Mouse (Mus musculus) liver, adult (tissue): Measurements from ENCODE around the gene Ltb.

ENCODE experiments used
- GATA4 ChIP-seq: IDR thresholded peaks from 2 replicates; pipeline ENCODE4 v1.6.1; 2014; ENCODE audit warnings: mild to moderate bottlenecking, low read length; ENCODE audit not compliant: insufficient replicate concordance

Gene Ltb

DNA sequence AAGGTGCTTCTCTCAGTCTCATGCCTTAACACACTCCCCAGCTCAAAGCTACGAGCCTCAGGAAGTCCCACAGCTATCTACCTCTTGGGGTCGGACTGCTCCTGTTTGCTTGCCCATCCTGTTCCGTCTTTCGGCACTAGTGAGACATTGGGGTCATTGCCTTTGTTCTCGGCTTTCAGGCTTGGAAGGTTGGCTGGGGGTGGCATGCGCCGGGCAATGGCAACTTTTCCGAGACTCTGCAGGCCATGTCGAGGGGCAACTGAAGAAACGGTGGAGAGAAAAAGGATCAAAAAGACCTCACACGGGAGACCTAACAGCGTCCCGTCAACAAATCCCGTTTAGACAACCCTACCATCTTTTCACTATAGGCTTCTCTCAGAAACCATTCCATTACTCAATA lies 32.1 kb upstream of the Ltb start:
- no peak for TF ChIP-seq GATA4

DNA sequence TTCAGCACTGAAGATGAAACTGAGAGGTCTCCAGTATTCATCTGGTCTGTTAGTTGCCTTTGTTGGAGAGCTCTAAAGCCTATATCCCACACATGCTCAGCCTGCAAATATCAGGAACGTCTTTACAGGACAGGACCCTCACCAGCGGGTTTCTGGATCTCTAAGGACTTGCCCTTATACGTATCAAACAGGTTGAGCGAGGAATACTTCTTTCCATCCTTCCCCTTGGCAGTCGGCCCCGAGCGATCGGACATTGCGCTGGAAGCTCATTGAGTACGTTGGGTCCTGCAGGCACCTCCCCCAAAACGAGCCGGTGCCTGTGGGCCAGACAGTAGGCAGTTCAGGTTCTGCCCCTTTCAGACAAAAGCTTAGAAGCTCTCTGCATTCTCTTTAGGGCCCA lies 31.5 kb upstream of the Ltb start:
- TF ChIP-seq GATA4, result no peak

DNA sequence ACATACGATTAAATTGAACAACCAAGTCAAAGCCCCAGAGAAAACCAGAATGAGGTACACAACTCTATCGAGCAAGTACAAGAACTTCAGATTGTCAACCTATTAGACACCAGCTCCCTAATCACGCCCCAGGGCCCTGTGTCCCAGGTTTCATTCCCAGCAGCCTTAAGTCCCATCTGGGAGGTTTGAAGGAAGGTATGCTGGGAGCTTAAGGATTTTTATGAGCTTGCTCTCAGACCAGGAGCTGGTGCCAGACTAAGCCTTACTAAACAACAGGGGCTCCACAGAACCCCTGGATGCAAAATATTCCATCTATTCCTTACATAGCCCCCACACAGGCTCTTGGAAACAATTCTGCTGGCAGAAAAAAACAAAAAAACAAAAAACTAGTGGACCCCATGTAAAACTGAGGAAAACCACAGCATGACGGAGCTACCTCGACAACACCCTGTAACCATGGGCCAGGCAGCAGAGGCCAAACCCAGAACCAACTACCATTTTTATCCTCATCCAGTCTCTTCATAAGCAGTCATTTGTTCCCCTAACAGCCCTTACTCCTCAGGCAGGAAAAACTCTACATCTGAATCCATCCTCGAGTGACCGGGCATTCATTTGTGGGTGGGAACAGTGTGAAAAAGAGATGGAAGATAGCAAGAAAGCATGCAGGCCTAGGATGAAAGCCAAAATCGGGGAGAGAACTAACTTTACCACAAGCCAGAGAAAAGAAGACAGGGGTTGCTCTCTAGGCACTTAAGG lies 30.7 kb upstream of the Ltb start:
- no peak for TF ChIP-seq GATA4

DNA sequence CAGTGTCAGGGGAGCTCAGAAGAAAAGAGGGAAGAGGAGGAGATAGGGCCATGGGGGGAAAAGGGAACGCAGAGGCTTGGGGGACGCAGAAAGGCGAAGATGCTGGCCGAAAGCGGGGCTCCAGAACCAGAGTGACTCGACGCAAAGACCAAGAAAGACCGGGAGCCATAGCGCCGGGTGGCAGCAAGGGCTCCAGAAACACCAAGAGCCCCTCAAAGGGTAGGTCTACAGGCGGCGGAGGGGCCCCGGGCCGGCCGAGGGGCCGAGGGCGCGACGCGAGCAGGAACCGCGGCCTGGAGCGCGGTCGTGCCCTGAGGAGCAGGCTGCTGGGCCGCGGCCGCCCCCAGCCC lies 30.0 kb upstream of the Ltb start:
- TF ChIP-seq GATA4, result no peak

DNA sequence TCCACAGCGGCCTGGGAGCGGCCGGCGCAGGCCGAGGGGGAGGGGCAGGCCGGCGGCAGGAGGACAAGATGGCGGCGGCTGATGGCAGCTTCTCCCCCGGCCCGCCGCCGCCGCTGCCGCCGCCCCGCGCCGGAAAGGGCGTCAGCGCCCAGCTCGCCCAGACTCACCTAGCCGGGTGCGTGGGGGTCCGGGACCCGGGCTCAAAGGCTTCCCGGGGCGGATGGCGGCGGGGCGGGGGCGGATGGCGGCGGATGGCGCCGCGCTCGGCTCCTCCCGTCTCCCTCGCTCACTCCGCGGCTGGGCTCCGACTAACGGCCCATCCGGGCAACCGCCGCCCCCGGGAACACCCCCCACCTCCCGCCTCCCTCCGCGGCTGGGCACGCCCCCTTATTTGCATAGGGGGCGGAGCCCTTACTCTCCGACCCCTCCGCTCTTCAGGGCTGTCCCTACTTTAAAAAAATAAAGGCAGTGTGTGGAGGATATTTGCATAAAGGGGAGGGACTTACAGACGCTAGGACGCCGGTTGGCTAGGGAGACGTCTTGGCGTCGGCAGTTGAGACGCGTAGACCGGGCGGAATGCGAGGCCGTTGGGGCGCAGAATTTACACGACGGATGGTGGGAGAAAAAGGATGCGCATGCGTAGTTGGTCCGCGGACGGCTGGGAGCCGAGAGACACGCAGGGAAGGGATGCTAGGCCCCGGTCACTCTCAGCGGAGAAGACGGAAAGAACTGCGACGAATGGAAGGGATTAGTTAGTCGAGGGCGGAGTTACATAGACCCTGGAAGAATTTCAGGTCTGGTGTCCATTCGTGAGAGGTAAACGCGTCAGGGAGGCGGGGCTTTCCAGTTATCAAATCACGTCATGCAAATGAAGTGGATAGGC lies 29.4 kb upstream of the Ltb start, which contains the start of gene Prrc2a:
Gene Prrc2a (minus strand): TSS at position 330 of the 883 bp plus-strand sequence.
- TF ChIP-seq GATA4, result peak; percentile 58; the same call in 1 of the 2 replicates

DNA sequence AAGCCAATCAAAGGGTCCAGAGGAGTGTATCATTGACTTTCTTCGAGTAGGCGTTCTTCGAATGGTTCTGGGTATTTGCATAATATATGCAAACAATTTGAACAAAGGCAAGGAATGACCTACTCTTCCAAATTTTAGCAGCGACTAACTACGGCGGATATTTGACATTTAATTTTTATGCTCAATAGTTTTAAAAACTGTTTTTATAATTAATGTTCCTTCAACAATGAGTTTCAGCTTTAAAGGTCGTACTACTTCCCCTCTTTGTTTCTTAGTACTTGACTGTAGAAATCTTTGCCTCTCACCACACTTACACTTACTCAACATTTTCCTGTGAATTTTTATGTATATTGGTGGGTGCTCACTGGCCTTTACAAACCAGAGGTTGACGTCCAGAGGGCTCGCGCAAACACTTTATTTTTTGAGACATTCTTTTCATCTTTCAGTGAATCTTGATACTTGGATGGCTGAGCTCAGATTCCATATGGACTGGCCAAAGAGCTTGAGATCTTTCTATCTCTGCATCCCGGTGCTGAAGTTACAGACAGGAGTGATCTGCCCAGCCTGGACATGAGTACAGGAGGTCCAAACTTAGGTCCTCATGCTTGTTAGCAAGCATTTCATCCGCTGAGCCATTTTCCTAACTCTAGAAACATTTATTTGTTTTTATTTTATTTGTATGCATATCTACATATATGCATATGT lies 28.6 kb upstream of the Ltb start:
- no peak for TF ChIP-seq GATA4

DNA sequence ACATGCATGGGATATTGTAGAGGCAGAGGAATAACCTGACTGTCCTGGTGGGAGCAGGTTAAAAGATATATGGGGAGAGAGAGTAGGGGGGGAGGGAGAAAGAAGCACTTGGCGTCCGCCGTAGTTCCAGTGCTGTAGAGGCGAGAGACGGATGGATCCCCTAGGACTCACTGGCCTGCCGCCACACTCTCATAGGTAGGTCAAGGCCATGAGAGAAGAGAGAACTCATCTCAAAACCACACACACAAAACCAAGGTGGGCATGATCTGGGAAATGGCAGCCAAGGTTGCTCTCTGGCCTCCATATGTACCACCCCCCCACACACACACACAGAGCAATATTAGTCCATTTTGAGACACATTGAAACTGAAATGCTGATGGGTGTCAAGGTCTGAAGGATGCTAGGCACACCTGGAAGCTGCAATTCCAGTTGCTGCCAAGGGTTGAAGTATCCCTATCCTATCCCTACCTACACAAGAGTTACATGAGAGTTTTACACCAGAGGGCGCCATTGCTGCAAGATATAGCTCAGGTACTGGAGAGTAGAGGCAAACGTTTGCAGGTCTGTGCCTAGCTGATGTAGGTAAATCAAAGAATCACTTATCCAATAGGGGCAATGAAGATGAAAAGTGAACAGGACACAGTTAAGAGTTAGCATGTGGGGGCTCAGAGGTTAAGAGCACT lies 27.7 kb upstream of the Ltb start:
- no peak for TF ChIP-seq GATA4

DNA sequence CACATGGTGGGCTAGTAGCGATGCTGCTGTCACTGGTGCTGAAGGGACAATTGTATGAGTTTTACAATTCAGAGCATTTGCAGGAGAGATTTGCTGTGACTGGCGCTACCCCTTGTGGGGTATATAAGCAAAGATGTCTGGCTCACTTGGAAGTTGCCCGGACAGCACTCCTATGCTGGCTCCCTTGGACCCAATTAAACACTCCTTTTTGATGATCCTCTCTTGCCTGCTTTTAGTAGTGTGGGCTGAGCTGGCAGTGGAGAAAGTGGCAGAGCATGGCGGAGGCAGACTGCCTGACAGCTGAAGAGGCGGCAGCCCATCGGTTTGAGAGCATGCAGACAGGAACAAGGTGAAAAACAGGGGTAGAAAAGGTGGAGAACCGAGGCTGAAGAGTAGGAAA lies 26.4 kb upstream of the Ltb start:
- no peak for TF ChIP-seq GATA4

DNA sequence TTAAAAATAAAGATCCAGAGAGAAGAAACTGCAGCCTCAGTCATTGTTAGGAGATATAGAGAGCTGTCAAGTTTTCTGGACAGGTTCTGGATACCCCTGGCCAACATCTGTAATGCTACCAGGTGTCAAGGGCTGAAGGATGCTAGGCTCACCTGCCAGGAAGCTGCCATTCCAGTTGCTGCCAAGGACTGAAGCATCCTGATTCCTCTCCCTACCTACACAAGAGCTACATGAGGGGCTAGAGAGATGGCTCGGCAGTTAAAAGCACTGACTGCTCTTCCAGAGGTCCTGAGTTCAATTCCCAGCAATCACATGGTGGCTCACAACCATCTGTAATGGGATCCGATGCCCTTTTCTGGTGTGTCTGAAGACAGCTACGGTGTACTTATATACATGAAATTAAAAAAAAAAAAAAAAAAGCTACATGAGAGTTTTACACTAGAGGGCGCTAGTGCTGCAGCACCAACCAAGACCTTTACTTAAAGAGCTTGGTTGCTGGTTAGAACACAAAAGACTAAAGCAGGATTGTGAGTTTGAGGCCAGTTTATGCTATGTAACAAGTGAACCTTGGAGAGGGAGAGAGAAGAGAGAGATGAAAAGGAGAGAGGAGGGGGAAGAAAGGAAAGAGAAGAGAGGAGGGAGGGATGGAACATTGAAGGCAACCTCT lies 25.6 kb upstream of the Ltb start:
- no peak for TF ChIP-seq GATA4

DNA sequence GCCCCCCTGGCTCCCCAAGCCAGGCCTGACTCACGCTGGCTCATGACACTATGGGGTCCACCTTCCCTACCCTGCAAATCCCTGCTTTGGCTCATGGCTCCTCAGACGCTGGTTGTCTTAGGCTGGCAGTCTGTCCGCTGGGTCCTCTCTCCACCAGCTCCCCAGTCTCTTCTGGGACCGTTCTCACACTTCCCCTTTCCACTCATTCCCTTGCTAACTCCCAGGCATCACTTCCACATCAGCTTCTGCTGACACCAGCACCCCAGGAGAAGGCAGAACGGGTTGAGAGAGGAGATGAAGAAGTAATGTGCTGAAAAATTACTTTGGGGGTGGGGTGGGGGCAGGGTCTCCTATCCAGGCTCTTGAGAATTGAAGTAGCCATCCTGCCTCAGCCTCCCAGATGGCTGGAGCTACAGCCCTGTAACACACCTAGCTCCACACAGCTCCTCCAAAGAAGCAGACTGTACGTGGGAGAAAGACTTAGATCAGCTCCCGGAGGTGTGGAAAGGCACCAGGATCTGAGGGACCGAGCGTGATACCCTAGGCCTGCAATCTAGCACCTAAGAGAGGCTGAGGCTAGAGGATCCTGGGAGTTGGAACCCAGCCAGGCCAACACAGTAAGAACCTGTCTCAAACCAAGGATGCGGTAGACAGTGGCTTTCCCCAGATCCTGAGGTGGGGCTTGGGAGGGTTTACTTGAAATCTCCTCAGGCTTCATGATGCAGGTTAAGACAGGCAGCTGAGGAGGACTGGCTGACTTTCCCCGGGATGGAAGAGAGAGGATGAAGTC lies 21.6 kb upstream of the Ltb start:
- TF ChIP-seq GATA4, result no peak

DNA sequence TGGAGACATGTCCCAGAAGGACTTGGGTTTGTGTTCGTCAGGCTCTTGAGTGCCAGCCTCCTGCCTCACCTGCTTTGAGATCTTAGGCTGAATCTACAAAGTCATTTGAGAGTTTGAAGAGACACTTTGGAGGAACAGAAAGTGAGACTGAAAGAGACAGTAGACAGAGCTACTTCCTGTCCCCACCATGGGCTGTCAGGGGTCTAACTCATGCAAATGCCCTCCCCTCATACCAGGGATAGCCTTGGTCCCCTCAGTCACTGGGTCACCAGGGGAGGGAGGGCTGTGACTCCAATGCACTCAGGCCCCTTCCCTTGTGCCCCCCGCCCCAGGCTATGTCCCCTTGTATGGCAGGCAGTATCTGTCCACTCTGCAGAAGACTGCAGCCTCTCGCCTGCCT lies 20.9 kb upstream of the Ltb start:
- no peak for TF ChIP-seq GATA4

DNA sequence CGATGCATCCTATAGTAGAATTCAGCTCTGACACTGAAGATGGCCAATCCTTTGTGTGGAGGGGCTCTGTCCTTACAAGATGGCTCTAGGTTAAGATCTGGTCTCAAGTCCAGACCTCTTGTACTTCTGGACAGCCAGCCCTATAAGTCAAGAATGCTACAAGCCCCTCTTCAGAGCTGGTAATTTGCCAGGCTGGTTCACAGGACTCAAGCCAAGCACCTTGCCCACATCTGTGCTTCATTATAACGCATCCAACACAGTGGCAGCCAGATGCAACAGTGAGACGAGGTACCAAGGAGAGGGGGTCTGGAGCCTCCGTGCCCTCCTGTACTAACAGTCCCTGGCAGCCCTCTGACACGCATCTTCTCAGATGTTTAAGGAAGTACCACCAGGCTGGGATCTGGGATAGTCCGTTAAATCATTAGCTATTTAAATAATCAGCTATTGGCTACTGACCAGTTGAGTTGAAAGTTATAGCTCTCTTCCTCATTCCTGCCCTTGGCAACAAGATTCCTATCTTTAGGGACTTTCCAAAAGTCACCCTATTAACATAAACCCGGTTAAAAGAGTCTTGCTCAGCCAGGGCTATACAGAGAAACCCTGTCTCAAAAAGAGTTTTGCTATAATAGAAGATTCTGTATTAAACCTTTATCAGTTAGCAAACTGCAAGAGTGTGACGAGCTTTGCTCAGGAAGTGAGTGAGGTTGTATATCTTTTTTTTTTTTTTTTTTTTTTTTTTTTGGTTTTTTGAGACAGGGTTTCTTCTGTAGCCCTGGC lies 19.9 kb upstream of the Ltb start:
- no peak for TF ChIP-seq GATA4

DNA sequence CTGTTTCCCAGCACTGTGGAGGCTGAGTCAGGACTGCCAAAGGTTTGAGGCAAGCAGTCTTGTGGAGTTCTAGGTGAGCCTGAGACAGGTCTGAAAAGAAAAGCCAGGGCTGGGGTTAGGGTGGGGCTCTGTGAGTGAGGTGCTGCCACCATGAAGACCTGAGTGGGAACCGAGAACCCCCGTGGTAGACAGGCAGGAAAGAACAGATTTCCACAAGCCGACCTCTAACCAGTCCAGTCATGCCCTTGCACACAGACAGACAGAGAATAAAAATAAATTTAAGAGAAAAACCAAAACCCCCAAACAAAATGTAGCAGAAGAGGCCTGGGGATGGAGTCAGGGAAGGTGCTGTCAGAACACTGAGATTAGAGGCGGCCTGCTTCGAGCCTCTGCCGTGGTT lies 18.9 kb upstream of the Ltb start:
- TF ChIP-seq GATA4, result no peak

DNA sequence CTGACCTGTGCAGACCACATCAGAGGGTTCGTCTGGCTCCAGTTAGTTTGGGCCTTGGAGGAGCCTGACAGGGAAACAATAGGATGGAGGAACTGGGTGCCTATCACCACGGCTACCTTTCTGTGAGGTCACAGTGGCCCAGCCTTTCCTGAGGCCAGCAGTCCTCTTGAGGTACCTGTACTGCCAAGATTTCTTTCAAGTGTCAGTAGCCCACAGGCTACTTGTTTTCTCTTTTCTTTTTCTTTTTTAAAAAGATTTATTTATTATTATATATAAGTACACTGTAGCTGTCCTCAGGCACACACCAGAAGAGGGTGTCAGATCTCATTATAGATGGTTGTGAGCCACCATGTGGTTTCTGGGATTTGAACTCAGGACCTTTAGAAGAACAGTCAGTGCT lies 18.3 kb upstream of the Ltb start, which contains the start of gene Aif1:
Gene Aif1 (minus strand): TSS at position 101 of the 400 bp plus-strand sequence.
- TF ChIP-seq GATA4, result no peak

DNA sequence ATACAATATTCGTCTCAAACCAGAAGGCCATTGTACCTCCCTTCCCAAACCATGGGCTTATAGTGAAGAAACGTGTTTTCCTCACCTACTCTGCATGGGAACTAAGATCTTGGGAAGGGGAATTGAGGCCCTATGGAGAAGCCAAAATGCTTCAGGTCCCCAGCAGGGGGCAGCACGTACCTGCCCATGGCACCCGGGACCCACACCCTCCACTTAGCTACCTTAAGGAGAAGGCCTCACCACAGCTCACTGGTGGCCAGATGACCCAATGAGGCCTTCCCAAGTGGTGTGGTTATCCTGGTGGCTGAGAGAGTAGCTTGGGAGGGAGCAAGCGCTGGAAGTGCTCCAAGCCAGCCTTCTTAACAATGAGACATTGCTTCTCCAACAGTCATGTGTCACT lies 15.7 kb upstream of the Ltb start:
- TF ChIP-seq GATA4, result no peak
